Mouse (Mus musculus) layer of hippocampus, postnatal 10 days (tissue): ENCODE results near the gene Gm6164. TPM values are rescaled to one million over a fixed set of nuclear protein-coding genes. Genes with fewer than 3 reads are reported as not detected.
"Not testable (repeated sequence)": the region's sequence is repeated elsewhere in the genome, so short reads cannot be mapped to it uniquely, and the experiment has no call there.

Experiments
- DNase-seq, 2 experiments: peaks; one replicate each; pipeline ENCODE4 v3.0.0; 2021; ENCODE audit warnings: low spot score in 2 of 2
- long read RNA-seq: library from polyadenylated mRNA; stranded (forward); transcript quantifications from one replicate; pipeline ENCODE4 v2.0.0, GENCODE M21; 2023
- total RNA-seq, 2 experiments: library from RNA; stranded (reverse); gene quantifications; 2 replicates each; pipeline ENCODE4 v1.2.3; 2021

Gm6164 gene
- not detected for total RNA-seq
- long read RNA-seq, result 0 reads

GRCm38 (mm10) chr7:20205507-20205906 is at the start of gene Gm6164:
TSS of gene Gm6164 (minus strand) at chr7:20205607.
- DNase-seq, result not testable (repeated sequence)

- DNase-seq, result not testable (repeated sequence)
Observed at GRCm38 (mm10) chr7:20233728-20234127, 28.3 kb upstream of the Gm6164 start, which contains the start of gene Gm4498. TSS of gene Gm4498 (minus strand) at chr7:20233828.

DNA sequence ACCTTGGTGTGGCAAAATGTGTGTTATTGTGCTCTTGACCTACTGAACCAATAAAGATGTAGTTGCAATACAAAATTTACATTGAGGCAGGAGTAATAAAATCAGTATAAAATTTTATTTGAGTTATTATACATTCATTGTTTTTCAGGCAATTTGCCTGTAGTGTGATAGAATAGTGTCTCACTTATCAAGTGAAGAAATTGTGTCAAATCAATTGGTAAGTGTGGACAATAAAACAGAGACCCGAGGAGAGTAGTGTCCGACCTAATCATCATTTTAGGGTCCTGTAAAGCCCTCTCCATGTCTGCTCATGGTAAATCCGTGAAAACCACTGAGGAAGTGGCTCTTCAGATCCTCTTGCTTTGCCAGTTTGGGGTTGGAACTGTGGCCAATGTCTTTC is 12.0 kb downstream of the Gm6164 start, which contains the start of gene Vmn1r95:
Vmn1r95 (plus strand) TSS at position 301 of the 400 bp plus-strand sequence.
- not testable (repeated sequence) for DNase-seq

- not testable (repeated sequence) for DNase-seq
Observed at GRCm38 (mm10) chr7:20168277-20168676, 37.1 kb downstream of the Gm6164 start, which contains the start of gene Vmn1r94. TSS of gene Vmn1r94 (minus strand) at chr7:20168377.

Other genes starting within 250 kb of the Gm6164 start
- not detected for gene Ceacam20, start 240.2 kb downstream of the Gm6164 start, total RNA-seq
- gene Nlrp9b, start 214.1 kb downstream of the Gm6164 start, total RNA-seq, result not detected
- not detected for gene Vmn1r91, start 105.9 kb downstream of the Gm6164 start, total RNA-seq
- gene Gm16442, start 83.0 kb downstream of the Gm6164 start, total RNA-seq, result not detected
- gene Vmn1r93, start 66.5 kb downstream of the Gm6164 start, total RNA-seq, result not detected
- not detected for gene Vmn1r94, start 37.2 kb downstream of the Gm6164 start, total RNA-seq
- not detected for gene Vmn1r95, start 11.9 kb downstream of the Gm6164 start, total RNA-seq
- gene Gm4498, start 28.2 kb upstream of the Gm6164 start, total RNA-seq, result not detected
- gene Gm5890, start 57.2 kb upstream of the Gm6164 start, total RNA-seq, result not detected
- gene Gm4133, start 128.5 kb upstream of the Gm6164 start, total RNA-seq, result not detected
- gene Gm5728, start 169.8 kb upstream of the Gm6164 start, total RNA-seq, result not detected
- not detected for gene Vmn1r100, start 212.3 kb upstream of the Gm6164 start, total RNA-seq
- not detected for gene Vmn1r101, start 237.0 kb upstream of the Gm6164 start, total RNA-seq